Mouse (Mus musculus) intestine, postnatal 0 days (tissue): ENCODE measurements at regions not wholly inside any gene's neighbourhood (a gene's known extent, or its start where the extent isn't known, plus 50 kb on each side); places are given as distances from the start of the nearest gene placed in this dataset.
A peak's percentile ranks its signal among the peaks of the same experiment; 100 is the strongest.

ENCODE experiments used
- ATAC-seq: fragments of 200-750 bp; cut with Nextera tagmentation; 2 replicates; pipeline ENCODE4 v1.8.0; 2017; ENCODE audit warnings: mild to moderate bottlenecking, moderate TSS enrichment, moderate library complexity
- H3K27ac ChIP-seq: fragments of 300-500 bp; sonication (generic); 2 replicates; pipeline ENCODE4 v1.5.1; 2014; ENCODE audit warnings: mild to moderate bottlenecking, low read depth, low read length, moderate library complexity
- H3K27me3 ChIP-seq: fragments of 300-500 bp; sonication (generic); replicated peaks from 2 replicates; pipeline ENCODE4 v1.6.1; 2014; ENCODE audit warnings: low read length, mixed read lengths; ENCODE audit not compliant: control insufficient read depth, insufficient read depth
- H3K36me3 ChIP-seq: fragments of 300-500 bp; sonication (generic); 2 replicates; pipeline ENCODE4 v1.6.1; 2014; ENCODE audit warnings: mild to moderate bottlenecking, moderate library complexity; ENCODE audit not compliant: control insufficient read depth, insufficient read depth
- H3K4me1 ChIP-seq: fragments of 300-500 bp; sonication (generic); replicated peaks from 2 replicates; pipeline ENCODE4 v1.6.1; 2014; ENCODE audit warnings: antibody characterized with exemption, low read length, mixed read lengths; ENCODE audit not compliant: control insufficient read depth, insufficient read depth
- H3K4me2 ChIP-seq: fragments of 300-500 bp; sonication (generic); replicated peaks from 2 replicates; pipeline ENCODE4 v1.6.1; 2014; ENCODE audit warnings: low read depth, mild to moderate bottlenecking, moderate library complexity
- H3K4me3 ChIP-seq: fragments of 300-500 bp; sonication (generic); 2 replicates; pipeline ENCODE4 v1.5.1; 2014; ENCODE audit warnings: low read depth, low read length
- H3K9ac ChIP-seq: fragments of 300-500 bp; sonication (generic); 2 replicates; pipeline ENCODE4 v1.6.1; 2014; ENCODE audit warnings: mild to moderate bottlenecking, low read depth, low read length
- H3K9me3 ChIP-seq: fragments of 300-500 bp; sonication (generic); 2 replicates; pipeline ENCODE4 v1.6.1; 2016; ENCODE audit warnings: mixed run types; ENCODE audit not compliant: control insufficient read depth
- CTCF ChIP-seq: sonication (generic); IDR thresholded peaks from 2 replicates; pipeline ENCODE4 v1.5.1; 2016; ENCODE audit warnings: low read depth, mild to moderate bottlenecking, control low read depth, antibody characterized with exemption, moderate library complexity
- WGBS: fragments of 180-500 bp; shearing (Covaris S2); extraction: QIAGEN DNeasy Blood & Tissue Kit; methylation state at CpG from one replicate; pipeline ENCODE4 v1.1.7; 2014; 5-methylcytosine and 5-hydroxymethylcytosine counted together

- TF ChIP-seq CTCF = no peak
- Histone ChIP-seq H3K9ac (no peak overlapping the region), H3K4me1 (0 out of 2 replicates have a peak, but pooled peaks cover 2% of the 10 kb centered on the region), H3K27me3 (no peaks in the 10 kb centered on the region), H3K9me3 (no peaks in the 10 kb centered on the region), H3K4me2 (no peak overlapping the region), H3K27ac (no peak overlapping the region), H3K4me3 (no peak overlapping the region), H3K36me3 (no peaks in the 10 kb centered on the region)
- ATAC-seq = peak; percentile 47; the same call in 1 of the 2 replicates
These were observed 678.6 kb downstream of the Gsdmc2 start for GRCm38 (mm10) chr15:63166411-63166810.

DNA sequence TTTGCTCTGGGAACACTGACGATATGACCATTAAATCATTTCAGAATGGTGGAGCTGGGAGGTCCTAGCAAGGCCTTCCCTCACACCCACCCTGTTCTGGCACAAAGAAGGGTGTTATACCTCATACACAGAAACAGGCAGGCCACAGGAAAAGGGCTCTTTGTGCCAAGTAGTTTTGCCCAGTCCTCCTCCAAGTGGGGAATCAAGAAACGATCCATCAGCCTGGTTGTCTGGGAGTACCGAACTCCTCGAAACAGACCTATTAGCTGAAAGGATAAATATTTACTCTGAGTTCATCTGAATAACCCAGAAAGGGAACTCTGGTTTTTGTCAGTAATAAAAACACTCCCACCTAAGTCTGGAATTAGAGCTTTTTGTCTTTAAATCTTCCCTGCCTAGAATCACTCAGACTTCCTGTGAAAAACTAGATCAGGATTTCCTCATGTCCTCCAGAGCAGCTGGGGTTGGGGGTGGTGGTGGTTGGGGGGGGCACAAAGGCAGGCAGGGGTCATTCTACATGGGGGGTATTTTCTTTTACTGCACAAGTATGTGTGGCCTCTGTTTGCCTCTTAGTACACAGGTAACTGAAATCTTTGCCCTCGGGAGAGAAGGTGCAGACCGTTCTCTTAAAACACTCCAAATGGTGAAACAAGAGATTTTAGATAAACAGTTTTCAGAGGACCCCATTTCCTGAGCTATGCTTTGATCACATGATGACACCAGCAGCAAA lies 681.3 kb downstream of the Gsdmc2 start:
- H3K9me3 ChIP-seq = no peaks in the 10 kb centered on the region
- 0 out of 2 replicates have a peak, but pooled peaks have one; percentile 13 for ATAC-seq
- H3K4me3 ChIP-seq = no peak overlapping the region
- H3K4me1 ChIP-seq = no peaks in the 10 kb centered on the region
- H3K27me3 ChIP-seq = no peaks in the 10 kb centered on the region
- 17% methylated on average over 6 of the region's 6 CpGs for WGBS
- no peaks in the 10 kb centered on the region for H3K36me3 ChIP-seq
- no peak overlapping the region for H3K9ac ChIP-seq
- no peak for TF ChIP-seq CTCF
- no peak overlapping the region for H3K27ac ChIP-seq
- no peak overlapping the region for H3K4me2 ChIP-seq

DNA sequence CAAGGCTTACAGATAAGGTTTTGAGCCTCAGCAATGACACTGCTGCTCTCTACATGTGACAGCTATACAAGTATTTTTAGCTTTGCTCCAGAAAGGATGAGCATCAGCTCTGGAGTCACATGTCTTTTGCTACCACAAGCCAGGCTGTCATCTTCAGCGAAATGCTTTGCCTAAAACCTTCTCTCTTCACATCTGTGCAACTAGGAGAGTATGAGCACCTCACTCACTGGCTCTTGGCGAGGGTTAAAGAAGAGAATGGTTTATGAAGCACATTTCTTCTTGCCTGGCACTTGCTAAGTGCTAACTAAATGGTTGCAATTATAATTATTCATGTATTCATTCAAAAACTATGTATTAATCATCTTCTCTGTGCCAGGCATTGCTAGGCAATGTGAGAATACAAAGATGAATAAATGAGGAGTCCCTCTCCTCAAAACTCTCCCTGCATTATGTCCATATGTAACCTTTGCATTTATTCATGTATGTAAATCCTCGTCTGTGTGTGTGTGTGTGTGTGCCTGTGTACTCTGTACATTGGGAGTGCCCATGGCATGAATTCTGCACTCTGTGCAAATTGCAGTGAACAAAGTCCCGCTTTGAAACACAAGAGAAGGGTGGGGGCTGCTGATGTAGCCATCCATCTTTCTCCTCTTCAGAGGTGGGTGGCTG lies 682.0 kb downstream of the Gsdmc2 start:
- Histone ChIP-seq H3K9me3 (no peaks in the 10 kb centered on the region), H3K9ac (no peak overlapping the region), H3K4me3 (no peak overlapping the region), H3K27me3 (no peaks in the 10 kb centered on the region), H3K4me1 (no peaks in the 10 kb centered on the region), H3K4me2 (no peak overlapping the region), H3K36me3 (no peaks in the 10 kb centered on the region), H3K27ac (no peak overlapping the region)
- no peak for ATAC-seq
- 36% methylated on average over 4 of the region's 4 CpGs for WGBS
- no peak for TF ChIP-seq CTCF

- H3K27me3 ChIP-seq = no peaks in the 10 kb centered on the region
- no peak overlapping the region for H3K4me3 ChIP-seq
- no peak overlapping the region for H3K4me2 ChIP-seq
- no peak for TF ChIP-seq CTCF
- no peak overlapping the region for H3K27ac ChIP-seq
- no peak for ATAC-seq
- H3K36me3 ChIP-seq = no peaks in the 10 kb centered on the region
- H3K9me3 ChIP-seq = no peaks in the 10 kb centered on the region
- 81% methylated on average over 3 of the region's 3 CpGs for WGBS
- H3K9ac ChIP-seq = no peak overlapping the region
- H3K4me1 ChIP-seq = no peaks in the 10 kb centered on the region
These were observed 721.8 kb downstream of the Gsdmc2 start for GRCm38 (mm10) chr15:63123123-63123688.

GRCm38 (mm10) chr15:63112918-63113317 lies 732.1 kb downstream of the Gsdmc2 start:
- ATAC-seq = no peak
- no peak overlapping the region for H3K4me3 ChIP-seq
- no peaks in the 10 kb centered on the region for H3K9me3 ChIP-seq
- no peaks in the 10 kb centered on the region for H3K36me3 ChIP-seq
- TF ChIP-seq CTCF = peak; percentile 42
- H3K4me2 ChIP-seq = no peak overlapping the region
- no peaks in the 10 kb centered on the region for H3K4me1 ChIP-seq
- no peak overlapping the region for H3K9ac ChIP-seq
- 70% methylated on average over 2 of the region's 2 CpGs for WGBS
- H3K27me3 ChIP-seq = no peaks in the 10 kb centered on the region
- no peak overlapping the region for H3K27ac ChIP-seq

DNA sequence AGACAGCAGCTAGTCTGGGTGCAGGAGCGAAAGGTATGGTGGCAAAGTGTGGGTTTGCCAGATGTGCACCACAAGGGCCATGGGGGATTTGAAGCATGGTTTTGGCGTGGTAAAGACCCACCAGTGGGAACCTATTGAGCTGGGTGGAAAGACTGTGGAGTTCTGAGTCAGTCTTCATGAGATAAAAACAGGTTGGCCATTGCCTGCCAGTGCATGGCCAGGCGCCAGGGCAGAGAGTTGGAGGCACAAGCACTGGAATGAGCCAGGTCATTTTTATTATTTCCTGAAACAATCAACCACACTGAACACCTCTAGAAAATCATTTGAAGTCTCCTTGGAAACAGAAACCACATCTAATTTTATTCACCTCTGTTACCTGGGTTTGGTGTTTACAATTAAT lies 744.9 kb downstream of the Gsdmc2 start:
- Histone ChIP-seq H3K36me3 (no peaks in the 10 kb centered on the region), H3K9me3 (no peaks in the 10 kb centered on the region), H3K27ac (no peak overlapping the region), H3K4me3 (no peak overlapping the region), H3K4me2 (no peak overlapping the region), H3K27me3 (no peaks in the 10 kb centered on the region), H3K9ac (no peak overlapping the region), H3K4me1 (no peaks in the 10 kb centered on the region)
- no peak for ATAC-seq
- 82% methylated on average over 3 of the region's 3 CpGs for WGBS
- no peak for TF ChIP-seq CTCF
